Comparison of ENCODE assay signal across 8 mouse cellular contexts in the genomic region with DNA sequence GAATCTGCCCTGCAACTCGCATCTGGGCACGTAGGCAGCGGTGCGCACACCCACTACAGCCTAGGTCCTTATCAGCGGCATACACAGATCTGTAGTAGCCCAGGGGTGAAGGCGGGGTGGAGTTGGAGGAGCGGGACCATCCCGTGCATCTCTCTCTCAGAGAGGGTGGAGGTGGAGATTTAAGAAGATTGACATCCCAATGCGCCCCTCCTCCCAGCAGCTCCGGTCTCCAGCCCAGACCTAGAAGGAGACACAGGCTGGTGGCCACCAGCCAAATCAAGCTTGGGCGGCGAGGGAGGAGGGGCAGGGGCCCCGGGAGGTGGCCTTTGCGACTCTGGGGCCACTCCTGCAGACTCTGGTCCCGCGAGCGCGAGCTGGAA. TPM values are rescaled to one million over a fixed set of nuclear protein-coding genes. Genes with fewer than 3 reads are reported as not detected.
DNase-seq lines count a peak whose midpoint lies in the region; ATAC-seq and TF ChIP-seq lines count a peak whose summit lies in the region.

A gene (plus strand): TSS at position 274 of the 380 bp plus-strand sequence.

- 6% methylated on average over 18 of the region's 18 CpGs for WGBS in forebrain, postnatal 0 days

- no peaks in the 10 kb centered on the region for H3K9me3 ChIP-seq in forebrain, postnatal 0 days (ENCODE audit: low read length)

- peak within 1 kb of the TSS; percentile 91 for H3K9ac ChIP-seq in forebrain, postnatal 0 days

- peak within 1 kb of the TSS; percentile 82 for H3K4me2 ChIP-seq in forebrain, postnatal 0 days (ENCODE audit: low read depth)

- H3K27me3 ChIP-seq in forebrain, postnatal 0 days (ENCODE audit: insufficient read depth, low read length) = no peaks in the 10 kb centered on the region

- 0 out of 2 replicates have a peak, but pooled peaks cover 3% of the 10 kb centered on the region for H3K36me3 ChIP-seq in forebrain, postnatal 0 days (ENCODE audit: insufficient read depth)

- H3K4me3 ChIP-seq in forebrain, postnatal 0 days (ENCODE audit: low read depth, low read length) = peak within 1 kb of the TSS; percentile 75

- TF ChIP-seq CTCF in forebrain, postnatal 0 days (IDR thresholded peaks at IDR 0.05; ENCODE audit: low read depth) = no peak

- ATAC-seq in forebrain, postnatal 0 days = peak; percentile 89

- peak; percentile 62 for DNase-seq in spleen, adult 12 weeks (ENCODE audit: low spot score)
- no peak for DNase-seq in spleen, adult 18-20 months
- peak; percentile 39 for DNase-seq in cerebellum, adult 8-10 months
- peak; percentile 79 for DNase-seq in forebrain, postnatal 0 days
- peak; percentile 49 to 54 for DNase-seq in kidney, postnatal 4 days
- peak; percentile 12 for DNase-seq in lung, postnatal 10 days
- DNase-seq in spleen, postnatal 14 days (ENCODE audit: low spot score in 2 of 2) = peak; percentile 59 to 63
- no peak for DNase-seq in ovary, postnatal 10 days (ENCODE audit: low spot score)

- H3K27ac ChIP-seq in forebrain, postnatal 0 days (ENCODE audit: low read depth, low read length) = peak within 1 kb of the TSS; percentile 79

- peaks cover 12% of the 10 kb centered on the region; the same call in 1 of the 2 replicates for H3K4me1 ChIP-seq in forebrain, postnatal 0 days (ENCODE audit: insufficient read depth)

RNA-seq across cellular contexts. Expression of the gene that starts here (rescaled TPM):
- total RNA-seq in forebrain, postnatal 0 days (2014; rRNA removed) = 12.9 and 15.8 TPM in 2 replicates
- polyA plus RNA-seq in forebrain, postnatal 0 days (2015; fragmentation: Nextera tagmentation; extraction: Ambion mirVana) = 3.2 and 5.0 TPM in 2 replicates

Comparison
In these comparisons a context has a peak if more than half of its experiments do, and no peak if none do; other contexts are left out.
1. DNase-seq: peak in spleen, adult 12 weeks (single experiment), cerebellum, adult 8-10 months (single experiment), forebrain, postnatal 0 days (single experiment), kidney, postnatal 4 days (2 of 2), lung, postnatal 10 days (single experiment) and spleen, postnatal 14 days (2 of 2); none in spleen, adult 18-20 months (0 of 2) and ovary, postnatal 10 days (single experiment).